Mouse (Mus musculus): ENCODE data around the gene Bmp8a. TPM values are rescaled to one million over a fixed set of nuclear protein-coding genes. Genes with fewer than 3 reads are reported as not detected.

Bmp8a gene
- polyA plus RNA-seq (2016; fragmentation: Nextera tagmentation; extraction: Ambion mirVana): 0.14 and 0.31 TPM in 2 replicates

DNA sequence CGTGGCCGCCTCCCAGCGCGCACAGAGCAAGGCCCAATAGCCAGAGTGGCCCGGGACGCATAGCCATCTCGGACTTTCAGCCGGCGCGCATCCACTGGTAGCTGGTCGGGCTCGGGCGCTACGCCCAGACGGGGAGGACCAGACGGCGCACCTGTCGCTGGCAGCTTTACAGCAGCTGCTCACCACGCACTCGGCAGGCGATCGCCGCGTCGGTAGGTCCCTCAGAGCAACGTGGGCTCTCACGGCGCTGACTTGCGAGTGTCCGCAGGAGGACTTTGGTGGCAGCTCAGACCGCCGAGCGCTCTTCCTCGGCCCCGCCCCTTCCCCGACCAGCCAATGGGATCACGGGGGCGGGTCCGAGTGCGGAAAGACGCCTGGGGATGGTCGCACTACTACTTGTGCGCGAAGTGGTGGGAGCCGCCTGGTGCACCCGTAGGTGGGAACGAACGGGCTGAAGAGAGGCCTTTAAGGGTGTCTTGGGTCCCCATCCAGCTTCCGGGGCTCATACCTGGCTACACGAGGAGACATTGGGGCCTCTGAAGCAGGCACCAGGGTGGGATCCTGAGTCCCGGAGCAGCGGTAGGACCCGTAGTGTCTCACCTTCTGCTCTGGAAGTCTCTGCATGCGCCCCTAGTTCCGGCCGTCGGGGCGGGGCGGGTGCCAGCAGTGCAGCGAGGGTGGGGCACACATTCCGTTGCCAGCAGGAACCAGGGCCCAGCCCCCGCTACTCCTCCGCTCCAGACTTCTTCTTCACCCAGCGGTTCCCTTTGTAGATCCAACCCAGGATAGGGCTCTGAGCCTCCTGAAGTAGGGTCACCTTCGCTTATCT, at the start of gene Bmp8a:
Bmp8a (minus strand) TSS at position 611 of the 829 bp plus-strand sequence.
- H3K4me2 ChIP-seq: peak within 1 kb of the TSS; percentile 97
- ATAC-seq (ENCODE audit: insufficient number of reproducible peaks, low FRiP score): peak; percentile 87
- under 1% methylated on average over 65 of the region's 65 CpGs for WGBS
- no peak within 1 kb of the TSS for H3K27ac ChIP-seq (ENCODE audit: poor library complexity, severe bottlenecking)
- peak within 1 kb of the TSS; percentile 57 for H3K4me3 ChIP-seq
- H3K27me3 ChIP-seq (replicated peaks): peaks cover 36% of the 10 kb centered on the region
- H3K36me3 ChIP-seq: no peaks in the 10 kb centered on the region
- H3K4me1 ChIP-seq (replicated peaks): peaks cover 11% of the 10 kb centered on the region; the same call in 1 of the 2 replicates
- no peaks in the 10 kb centered on the region for H3K9me3 ChIP-seq (replicated peaks)
- peak within 1 kb of the TSS; percentile 53 for H3K9ac ChIP-seq

DNA sequence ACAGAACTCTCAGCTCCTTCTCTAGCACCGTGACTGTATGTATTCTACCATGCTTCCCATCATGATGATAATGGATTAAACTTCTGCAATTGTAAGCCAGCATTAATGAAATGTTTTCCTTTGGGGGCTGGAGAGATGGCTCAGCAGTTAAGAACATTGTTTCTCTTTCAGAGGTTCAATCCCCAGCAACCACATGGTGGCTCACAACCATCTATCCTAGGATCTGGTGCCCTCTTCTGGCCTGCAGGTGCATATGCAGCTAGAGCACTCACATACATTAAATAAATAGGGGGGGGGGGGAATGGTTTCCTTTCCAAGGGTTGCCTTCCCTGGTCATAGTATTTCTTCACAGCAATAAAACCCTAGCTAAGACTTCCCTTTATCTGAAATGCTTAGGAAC, 49.1 kb upstream of the Bmp8a start:
- 98% methylated on average over 1 of the region's 1 CpGs for WGBS
- peaks cover 88% of the 10 kb centered on the region for H3K36me3 ChIP-seq

DNA sequence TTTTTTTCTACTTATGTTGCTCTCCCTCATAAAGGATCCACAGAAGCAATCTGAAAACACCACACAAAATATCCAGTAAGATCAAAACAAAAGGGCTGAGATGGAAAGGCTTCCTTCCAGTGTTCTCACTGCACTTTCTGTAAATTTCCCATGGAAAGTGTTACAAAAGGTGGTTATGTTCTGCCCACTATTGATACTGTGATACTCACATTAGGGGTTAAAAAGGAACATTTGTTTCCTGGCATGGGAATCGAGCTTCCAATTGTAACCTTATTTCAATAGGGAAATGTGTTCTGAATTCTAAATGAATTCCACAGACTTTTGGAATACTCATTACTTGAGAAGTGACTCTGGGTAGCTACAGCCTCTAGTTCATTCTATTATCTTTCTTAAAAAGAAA, 42.0 kb upstream of the Bmp8a start:
- Histone ChIP-seq H3K4me3 (no peak overlapping the region), H3K27ac (ENCODE audit: poor library complexity, severe bottlenecking) (no peak overlapping the region), H3K9me3 (replicated peaks) (no peaks in the 10 kb centered on the region), H3K4me1 (replicated peaks) (no peaks in the 10 kb centered on the region), H3K9ac (no peak overlapping the region), H3K27me3 (replicated peaks) (no peaks in the 10 kb centered on the region), H3K36me3 (peaks cover 90% of the 10 kb centered on the region), H3K4me2 (no peak overlapping the region)
- WGBS: 74% methylated on average over 1 of the region's 1 CpGs
- ATAC-seq (ENCODE audit: insufficient number of reproducible peaks, low FRiP score): no peak

More for the DNA sequence above, 49.1 kb upstream of the Bmp8a start:
- Histone ChIP-seq H3K4me1 (replicated peaks) (no peaks in the 10 kb centered on the region; the same call in 1 of the 2 replicates), H3K4me2 (no peak overlapping the region), H3K27ac (ENCODE audit: poor library complexity, severe bottlenecking) (no peak overlapping the region), H3K4me3 (no peak overlapping the region), H3K27me3 (replicated peaks) (no peaks in the 10 kb centered on the region), H3K9ac (no peak overlapping the region), H3K9me3 (replicated peaks) (no peaks in the 10 kb centered on the region)
- no peak for ATAC-seq (ENCODE audit: insufficient number of reproducible peaks, low FRiP score)

DNA sequence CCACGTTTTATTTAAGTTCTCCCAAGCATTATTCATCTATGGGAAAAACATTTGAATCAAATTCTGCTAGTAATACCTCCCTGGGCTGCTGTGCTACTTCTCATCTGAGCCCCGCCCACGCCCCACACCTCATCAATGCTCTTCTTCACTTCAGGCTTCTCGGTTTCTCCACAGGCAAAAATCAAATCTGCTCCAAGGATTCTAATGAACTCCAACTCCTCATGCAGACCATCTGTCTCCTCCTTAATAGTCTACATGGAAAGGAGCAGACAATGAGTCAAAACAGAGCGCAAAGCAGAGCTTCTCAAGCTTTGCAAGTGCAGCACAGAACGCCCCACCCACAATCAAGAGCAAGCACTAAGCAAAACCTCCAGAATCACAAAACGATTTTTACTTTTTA, 40.1 kb upstream of the Bmp8a start:
- H3K36me3 ChIP-seq: peaks cover 86% of the 10 kb centered on the region
- 90% methylated on average over 7 of the region's 7 CpGs for WGBS
- no peak for ATAC-seq (ENCODE audit: insufficient number of reproducible peaks, low FRiP score)

DNA sequence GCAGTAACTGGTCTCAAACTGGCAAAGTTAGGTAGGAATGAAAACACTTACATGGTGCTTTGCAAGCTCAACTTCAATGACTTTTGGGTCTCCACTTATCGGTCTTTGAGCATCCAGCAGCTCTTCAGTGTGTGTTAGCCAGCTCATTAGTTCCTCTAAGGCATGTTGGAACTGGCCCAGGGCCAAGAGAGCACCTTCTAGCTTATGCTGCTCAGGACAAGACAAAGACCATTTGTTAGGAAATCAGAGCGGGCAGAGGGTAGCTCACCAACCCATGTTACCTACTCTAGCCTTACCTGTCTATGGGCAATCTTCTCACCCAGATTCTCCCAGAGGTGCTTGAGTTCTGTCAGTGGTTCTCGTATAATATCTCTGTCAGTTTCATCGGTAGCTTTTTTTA, 39.0 kb upstream of the Bmp8a start:
- Histone ChIP-seq H3K9ac (no peak overlapping the region), H3K36me3 (peaks cover 85% of the 10 kb centered on the region), H3K4me1 (replicated peaks) (no peaks in the 10 kb centered on the region), H3K4me3 (no peak overlapping the region), H3K27me3 (replicated peaks) (no peaks in the 10 kb centered on the region), H3K4me2 (no peak overlapping the region), H3K27ac (ENCODE audit: poor library complexity, severe bottlenecking) (no peak overlapping the region), H3K9me3 (replicated peaks) (no peaks in the 10 kb centered on the region)
- ATAC-seq (ENCODE audit: insufficient number of reproducible peaks, low FRiP score): no peak
- WGBS: 84% methylated on average over 4 of the region's 4 CpGs

More for the DNA sequence above, 40.1 kb upstream of the Bmp8a start:
- Histone ChIP-seq H3K27ac (ENCODE audit: poor library complexity, severe bottlenecking) (no peak overlapping the region), H3K27me3 (replicated peaks) (no peaks in the 10 kb centered on the region), H3K4me2 (no peak overlapping the region), H3K4me3 (no peak overlapping the region), H3K9me3 (replicated peaks) (no peaks in the 10 kb centered on the region), H3K4me1 (replicated peaks) (no peaks in the 10 kb centered on the region), H3K9ac (no peak overlapping the region)

DNA sequence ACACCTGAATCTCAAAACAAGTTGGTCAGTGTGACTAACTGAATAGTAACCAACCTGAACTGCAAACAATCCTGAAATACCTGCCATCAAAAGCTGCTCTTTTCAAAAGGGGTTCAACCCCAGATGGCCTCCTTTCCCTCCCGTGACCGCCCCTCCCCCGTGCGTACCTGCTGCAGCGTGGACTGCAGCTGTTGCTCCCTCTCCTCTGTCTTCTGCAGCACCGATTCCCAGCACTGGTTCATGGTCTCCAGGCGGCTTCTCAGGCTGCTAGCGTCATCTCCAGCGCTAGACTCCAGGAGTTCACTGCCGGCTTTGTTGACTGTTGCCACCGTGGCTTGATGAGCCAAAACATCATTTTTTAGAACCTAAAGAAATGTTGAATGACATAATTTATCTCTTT, 38.5 kb upstream of the Bmp8a start:
- 93% methylated on average over 11 of the region's 11 CpGs for WGBS
- Histone ChIP-seq H3K36me3 (peaks cover 85% of the 10 kb centered on the region), H3K4me3 (no peak overlapping the region), H3K27me3 (replicated peaks) (no peaks in the 10 kb centered on the region), H3K27ac (ENCODE audit: poor library complexity, severe bottlenecking) (no peak overlapping the region), H3K4me1 (replicated peaks) (no peaks in the 10 kb centered on the region), H3K9ac (no peak overlapping the region), H3K9me3 (replicated peaks) (no peaks in the 10 kb centered on the region), H3K4me2 (no peak overlapping the region)
- no peak for ATAC-seq (ENCODE audit: insufficient number of reproducible peaks, low FRiP score)

DNA sequence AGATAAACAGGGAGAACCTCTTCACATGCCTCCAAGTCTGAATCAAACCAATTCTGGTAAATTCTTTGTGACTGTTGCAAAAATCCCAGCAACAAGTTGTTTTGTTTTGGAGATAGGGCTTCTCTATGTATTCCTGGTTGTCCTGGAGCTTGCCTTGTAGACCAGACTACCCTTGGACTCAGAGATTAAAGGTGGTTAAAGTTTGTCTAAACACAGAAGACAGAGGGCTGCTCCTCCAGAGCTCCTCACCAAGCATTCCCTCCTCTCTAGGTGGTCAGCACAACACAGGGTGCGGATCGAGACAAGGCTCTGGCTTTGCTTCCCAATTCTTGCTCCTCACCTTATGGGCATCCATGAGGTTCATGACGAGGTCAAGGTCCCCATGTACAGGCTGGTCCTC, 33.0 kb upstream of the Bmp8a start:
- Histone ChIP-seq H3K27me3 (replicated peaks) (no peaks in the 10 kb centered on the region), H3K9me3 (replicated peaks) (no peaks in the 10 kb centered on the region), H3K4me2 (no peak overlapping the region), H3K4me1 (replicated peaks) (no peaks in the 10 kb centered on the region), H3K36me3 (peaks cover 86% of the 10 kb centered on the region), H3K9ac (no peak overlapping the region), H3K27ac (ENCODE audit: poor library complexity, severe bottlenecking) (no peak overlapping the region), H3K4me3 (no peak overlapping the region)
- no peak for ATAC-seq (ENCODE audit: insufficient number of reproducible peaks, low FRiP score)
- WGBS: 91% methylated on average over 3 of the region's 3 CpGs

DNA sequence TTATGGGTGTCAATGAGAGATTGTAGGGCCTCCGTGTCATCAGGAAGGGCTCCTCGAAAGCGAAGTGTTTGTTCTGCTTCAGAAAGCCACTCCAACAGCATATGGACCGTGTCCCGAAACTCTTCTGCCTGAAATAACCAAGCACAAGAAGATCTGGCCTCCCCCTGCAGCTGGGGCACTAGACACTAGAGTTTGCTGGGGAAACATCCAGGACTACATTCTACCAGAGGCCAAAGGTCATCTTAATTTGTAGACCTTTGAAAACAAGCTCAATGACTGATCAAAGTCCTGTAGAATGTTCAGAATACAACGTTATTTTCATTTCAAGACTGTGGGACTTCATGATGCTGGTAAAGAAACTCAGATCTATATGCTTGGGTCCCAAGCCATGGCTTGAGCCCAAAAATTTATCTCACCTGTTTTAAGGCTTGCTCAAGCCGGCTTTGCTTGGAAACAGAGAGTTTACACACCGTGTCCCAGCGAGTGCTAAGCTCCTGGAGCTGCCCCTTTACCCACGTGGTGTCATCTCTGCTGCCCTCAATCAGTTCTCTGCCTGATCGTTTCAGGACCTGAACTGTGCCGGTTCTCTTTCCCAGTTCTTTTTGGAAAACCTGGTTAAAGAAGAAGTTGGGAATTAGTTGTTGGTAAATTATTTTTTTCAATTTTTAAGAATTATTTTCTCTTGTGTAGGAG, 31.4 kb upstream of the Bmp8a start:
- WGBS: 92% methylated on average over 12 of the region's 12 CpGs
- no peak overlapping the region for H3K27ac ChIP-seq (ENCODE audit: poor library complexity, severe bottlenecking)

DNA sequence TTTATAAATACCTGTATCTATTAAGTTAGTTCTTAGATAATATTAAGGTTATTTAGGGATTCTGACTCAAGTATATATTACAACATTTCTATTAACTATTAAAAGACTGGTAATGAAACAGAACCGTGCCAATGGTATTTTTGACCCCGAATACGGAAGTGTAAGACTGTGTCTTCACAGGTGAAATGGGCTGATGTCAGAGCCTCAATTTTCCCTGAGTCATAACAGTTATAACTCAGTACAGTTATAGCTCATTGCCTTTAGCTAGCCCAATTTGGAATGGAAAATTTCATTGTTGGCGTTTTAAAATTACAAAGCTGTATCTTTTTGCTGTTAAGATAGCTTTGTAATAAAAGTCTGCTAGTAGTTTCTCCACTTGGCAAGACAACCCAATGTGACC, 20.5 kb upstream of the Bmp8a start:
- no peak overlapping the region for H3K9ac ChIP-seq
- H3K27me3 ChIP-seq (replicated peaks): no peaks in the 10 kb centered on the region
- H3K4me2 ChIP-seq: no peak overlapping the region
- H3K4me1 ChIP-seq (replicated peaks): no peaks in the 10 kb centered on the region
- no peak for ATAC-seq (ENCODE audit: insufficient number of reproducible peaks, low FRiP score)
- H3K4me3 ChIP-seq: no peak overlapping the region
- H3K36me3 ChIP-seq: peaks cover 88% of the 10 kb centered on the region
- no peaks in the 10 kb centered on the region for H3K9me3 ChIP-seq (replicated peaks)
- 91% methylated on average over 4 of the region's 4 CpGs for WGBS
- no peak overlapping the region for H3K27ac ChIP-seq (ENCODE audit: poor library complexity, severe bottlenecking)

More for the DNA sequence above, 31.4 kb upstream of the Bmp8a start:
- Histone ChIP-seq H3K4me3 (no peak overlapping the region), H3K4me1 (replicated peaks) (no peaks in the 10 kb centered on the region), H3K9ac (no peak overlapping the region), H3K9me3 (replicated peaks) (no peaks in the 10 kb centered on the region), H3K36me3 (peaks cover 92% of the 10 kb centered on the region), H3K27me3 (replicated peaks) (no peaks in the 10 kb centered on the region), H3K4me2 (no peak overlapping the region)
- ATAC-seq (ENCODE audit: insufficient number of reproducible peaks, low FRiP score): no peak

DNA sequence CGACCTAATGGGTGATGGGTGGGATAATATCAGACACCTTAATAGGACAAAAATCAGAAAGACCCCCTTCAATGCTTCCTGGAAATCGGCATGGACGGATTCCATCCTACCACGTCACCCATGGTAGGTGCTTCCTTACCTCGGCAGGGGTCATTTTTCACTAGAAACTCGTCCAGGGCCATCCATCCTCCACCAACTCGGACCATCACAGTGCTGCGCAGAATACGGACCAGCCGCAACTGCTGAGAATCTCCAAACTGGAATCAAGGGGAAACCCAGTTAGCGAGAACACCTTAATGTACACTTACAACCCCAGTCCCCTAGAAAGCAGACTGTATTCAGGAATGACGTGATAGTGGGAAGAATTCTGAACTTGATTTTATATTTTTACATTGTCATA, 17.7 kb upstream of the Bmp8a start:
- no peak overlapping the region for H3K4me3 ChIP-seq
- 92% methylated on average over 12 of the region's 12 CpGs for WGBS
- no peak for ATAC-seq (ENCODE audit: insufficient number of reproducible peaks, low FRiP score)
- H3K4me1 ChIP-seq (replicated peaks): no peaks in the 10 kb centered on the region
- H3K27me3 ChIP-seq (replicated peaks): no peaks in the 10 kb centered on the region
- H3K4me2 ChIP-seq: no peak overlapping the region
- no peak overlapping the region for H3K9ac ChIP-seq
- peaks cover 82% of the 10 kb centered on the region for H3K36me3 ChIP-seq
- H3K9me3 ChIP-seq (replicated peaks): no peaks in the 10 kb centered on the region
- no peak overlapping the region for H3K27ac ChIP-seq (ENCODE audit: poor library complexity, severe bottlenecking)

DNA sequence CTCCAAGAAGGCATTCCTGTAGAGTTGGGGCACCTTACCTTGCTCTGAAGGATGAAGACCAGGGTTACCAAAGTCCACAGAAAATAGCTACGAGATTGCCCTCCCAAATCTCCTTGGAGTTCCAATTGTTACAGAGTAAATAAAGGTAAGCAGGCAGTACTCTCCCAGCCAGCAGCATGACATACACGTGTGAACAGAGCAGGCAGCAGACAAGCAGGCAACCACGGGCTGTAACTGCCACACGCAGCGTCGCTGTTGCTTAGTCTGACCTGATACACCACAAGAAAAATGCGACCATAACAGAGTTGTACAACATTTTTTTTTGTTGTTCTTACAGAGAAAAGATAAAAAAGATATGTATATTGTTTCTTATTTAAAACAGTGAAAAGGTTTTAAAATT, 15.6 kb upstream of the Bmp8a start:
- no peak for ATAC-seq (ENCODE audit: insufficient number of reproducible peaks, low FRiP score)
- Histone ChIP-seq H3K9me3 (replicated peaks) (no peaks in the 10 kb centered on the region), H3K4me2 (no peak overlapping the region), H3K9ac (no peak overlapping the region), H3K27ac (ENCODE audit: poor library complexity, severe bottlenecking) (no peak overlapping the region), H3K4me3 (no peak overlapping the region), H3K36me3 (peaks cover 83% of the 10 kb centered on the region), H3K4me1 (replicated peaks) (no peaks in the 10 kb centered on the region), H3K27me3 (replicated peaks) (no peaks in the 10 kb centered on the region)
- WGBS: 93% methylated on average over 7 of the region's 7 CpGs
